Mouse (Mus musculus) kidney, embryonic 14.5 days (tissue): Measurements from ENCODE around the gene Arrdc4. TPM values are rescaled to one million over a fixed set of nuclear protein-coding genes. Genes with fewer than 3 reads are reported as not detected.
A peak's percentile ranks its signal among the peaks of the same experiment; 100 is the strongest.

Experiments used
- ATAC-seq: fragments of 200-750 bp; cut with Nextera tagmentation; 2 replicates; pipeline ENCODE4 v1.8.0; 2017; ENCODE audit warnings: moderate number of reproducible peaks, mild to moderate bottlenecking, moderate TSS enrichment, moderate library complexity; ENCODE audit not compliant: low FRiP score, low TSS enrichment
- H3K27ac ChIP-seq: fragments of 300-500 bp; sonication (generic); 2 replicates; pipeline ENCODE4 v1.5.1; 2014; ENCODE audit warnings: low read depth, mild to moderate bottlenecking, low read length, moderate library complexity, mixed read lengths
- H3K27me3 ChIP-seq: fragments of 300-500 bp; sonication (generic); 2 replicates; pipeline ENCODE4 v1.6.1; 2014; ENCODE audit warnings: mild to moderate bottlenecking, low read length; ENCODE audit not compliant: control insufficient read depth, insufficient read depth
- H3K36me3 ChIP-seq: fragments of 300-500 bp; sonication (generic); 2 replicates; pipeline ENCODE4 v1.6.1; 2014; ENCODE audit warnings: low read length, mixed read lengths; ENCODE audit not compliant: control insufficient read depth, insufficient read depth
- H3K4me1 ChIP-seq: fragments of 300-500 bp; sonication (generic); 2 replicates; pipeline ENCODE4 v1.6.1; 2014; ENCODE audit warnings: low read length, mixed read lengths; ENCODE audit not compliant: control insufficient read depth, insufficient read depth
- H3K4me2 ChIP-seq: fragments of 300-500 bp; sonication (generic); replicated peaks from 2 replicates; pipeline ENCODE4 v1.6.1; 2014; ENCODE audit warnings: low read depth, mild to moderate bottlenecking, low read length
- H3K4me3 ChIP-seq: fragments of 300-500 bp; sonication (generic); 2 replicates; pipeline ENCODE4 v1.5.1; 2014; ENCODE audit warnings: mild to moderate bottlenecking, low read length
- H3K9ac ChIP-seq: fragments of 300-500 bp; sonication (generic); 2 replicates; pipeline ENCODE4 v1.6.1; 2014; ENCODE audit warnings: low read depth, mild to moderate bottlenecking, low read length, moderate library complexity
- H3K9me3 ChIP-seq: fragments of 300-500 bp; sonication (generic); 2 replicates; pipeline ENCODE4 v1.6.1; 2016; ENCODE audit warnings: low read length; ENCODE audit not compliant: control insufficient read depth
- WGBS: fragments of 180-500 bp; shearing (Covaris S2); extraction: QIAGEN DNeasy Blood & Tissue Kit; methylation state at CpG from one replicate; pipeline ENCODE4 v1.1.7; 2014; 5-methylcytosine and 5-hydroxymethylcytosine counted together
- polyA plus RNA-seq: library from polyadenylated mRNA; unstranded; fragments of >200 nt; fragmentation: Nextera tagmentation; extraction: Ambion mirVana; gene quantifications from 2 replicates; pipeline ENCODE4 v1.2.1, GENCODE M21; 2014

The Arrdc4 gene
- polyA plus RNA-seq, 1 experiment from 2014 or later, result 35.2 TPM

DNA sequence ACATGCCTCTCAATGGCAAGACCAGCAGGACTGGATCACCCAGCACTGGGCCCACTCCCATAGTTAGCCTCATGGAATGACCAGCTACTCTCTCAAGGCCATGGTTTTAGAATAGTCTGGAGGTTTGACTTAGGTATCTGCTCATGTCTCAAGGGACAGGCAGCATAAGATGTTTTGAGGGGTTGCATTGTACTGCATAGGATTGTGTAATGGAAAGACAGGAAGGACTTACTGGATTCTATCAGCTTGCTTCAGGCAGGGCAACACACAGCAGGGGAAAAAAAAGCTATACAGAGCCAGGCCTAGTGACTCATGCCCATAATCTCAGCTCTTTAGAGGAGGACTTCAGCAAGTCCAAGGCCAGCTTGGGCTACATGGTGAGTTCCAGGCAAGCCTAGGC lies 31.1 kb downstream of the Arrdc4 start:
- Histone ChIP-seq H3K9me3 (no peaks in the 10 kb centered on the region), H3K4me1 (no peaks in the 10 kb centered on the region), H3K9ac (no peak overlapping the region), H3K4me3 (no peak overlapping the region), H3K4me2 (no peak overlapping the region), H3K27me3 (no peaks in the 10 kb centered on the region), H3K27ac (no peak overlapping the region), H3K36me3 (no peaks in the 10 kb centered on the region)
- 0 out of 2 replicates have a peak, but pooled peaks have one; percentile 12 for ATAC-seq

DNA sequence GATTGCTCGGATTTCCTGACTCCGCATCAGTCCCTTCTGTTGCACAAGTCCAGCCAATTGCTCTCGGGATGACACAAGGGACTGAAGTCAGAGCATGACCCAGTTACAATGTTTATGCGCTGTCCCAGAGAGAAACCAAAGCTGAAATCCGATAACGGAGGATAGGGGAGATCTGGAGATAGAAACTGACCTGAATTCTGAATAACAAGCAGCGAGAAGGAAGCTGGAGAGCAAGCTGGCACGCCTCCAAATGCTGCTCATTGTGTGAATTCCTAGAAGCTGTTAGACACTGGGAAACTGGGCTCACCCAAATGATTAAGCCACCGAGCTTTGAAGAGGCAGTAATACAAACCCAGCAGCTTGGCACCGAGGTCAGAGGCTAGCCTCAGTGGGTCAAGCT lies 31.5 kb downstream of the Arrdc4 start:
- Histone ChIP-seq H3K4me3 (no peak overlapping the region), H3K9me3 (no peaks in the 10 kb centered on the region), H3K27me3 (no peaks in the 10 kb centered on the region), H3K9ac (no peak overlapping the region), H3K36me3 (no peaks in the 10 kb centered on the region), H3K4me2 (peak overlapping the region; percentile 29; the same call in 1 of the 2 replicates), H3K4me1 (no peaks in the 10 kb centered on the region), H3K27ac (no peak overlapping the region)
- WGBS, result 17% methylated on average over 10 of the region's 10 CpGs
- ATAC-seq, result 0 out of 2 replicates have a peak, but pooled peaks have one; percentile 32

DNA sequence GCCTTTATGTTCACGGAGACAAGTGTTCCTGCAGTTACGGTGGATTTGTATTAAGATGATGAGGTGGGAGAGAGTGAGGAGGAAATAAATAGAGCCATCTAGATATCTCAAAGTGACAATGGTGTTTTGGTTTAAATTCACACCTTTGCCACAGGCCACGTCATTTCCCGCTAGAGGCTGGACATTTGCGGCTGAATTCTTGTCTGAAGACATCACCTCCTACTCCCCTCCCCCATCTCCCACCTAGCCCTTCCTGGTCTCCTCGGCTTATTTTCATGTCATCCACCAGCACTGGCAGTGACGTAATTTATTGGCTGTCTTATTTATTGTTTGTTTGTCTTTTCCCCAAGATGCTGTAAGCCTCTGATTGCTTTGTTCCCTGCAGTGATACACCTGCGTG lies 32.1 kb downstream of the Arrdc4 start:
- ATAC-seq, result no peak
- H3K4me2 ChIP-seq, result no peak overlapping the region
- 60% methylated on average over 8 of the region's 8 CpGs for WGBS

DNA sequence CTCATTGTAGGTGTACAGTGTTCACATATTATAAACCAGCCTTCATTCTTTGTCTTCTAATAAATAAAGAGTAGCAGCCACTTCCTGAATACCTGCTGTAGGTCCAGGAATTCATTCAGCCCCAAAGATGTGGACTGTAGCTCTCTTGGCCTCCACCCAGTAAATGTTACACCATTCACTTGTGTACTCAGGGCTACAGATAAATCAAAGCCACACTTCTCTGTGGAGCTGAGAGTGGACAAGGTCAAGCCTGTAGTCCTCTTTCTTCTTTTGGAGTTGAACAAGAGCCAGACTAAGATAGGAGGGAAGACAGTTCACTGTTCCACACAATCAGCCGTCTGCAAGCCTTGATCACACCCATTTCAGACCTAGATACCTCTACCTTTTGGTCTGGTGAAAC lies 36.1 kb downstream of the Arrdc4 start:
- 71% methylated on average over 1 of the region's 1 CpGs for WGBS
- Histone ChIP-seq H3K4me3 (no peak overlapping the region), H3K27ac (no peak overlapping the region), H3K9ac (no peak overlapping the region), H3K27me3 (no peaks in the 10 kb centered on the region), H3K9me3 (no peaks in the 10 kb centered on the region), H3K36me3 (no peaks in the 10 kb centered on the region), H3K4me2 (no peak overlapping the region), H3K4me1 (no peaks in the 10 kb centered on the region)
- no peak for ATAC-seq

More for the DNA sequence above, 32.1 kb downstream of the Arrdc4 start:
- Histone ChIP-seq H3K27me3 (no peaks in the 10 kb centered on the region), H3K4me1 (no peaks in the 10 kb centered on the region), H3K27ac (no peak overlapping the region), H3K9me3 (no peaks in the 10 kb centered on the region), H3K36me3 (no peaks in the 10 kb centered on the region), H3K9ac (no peak overlapping the region), H3K4me3 (no peak overlapping the region)

DNA sequence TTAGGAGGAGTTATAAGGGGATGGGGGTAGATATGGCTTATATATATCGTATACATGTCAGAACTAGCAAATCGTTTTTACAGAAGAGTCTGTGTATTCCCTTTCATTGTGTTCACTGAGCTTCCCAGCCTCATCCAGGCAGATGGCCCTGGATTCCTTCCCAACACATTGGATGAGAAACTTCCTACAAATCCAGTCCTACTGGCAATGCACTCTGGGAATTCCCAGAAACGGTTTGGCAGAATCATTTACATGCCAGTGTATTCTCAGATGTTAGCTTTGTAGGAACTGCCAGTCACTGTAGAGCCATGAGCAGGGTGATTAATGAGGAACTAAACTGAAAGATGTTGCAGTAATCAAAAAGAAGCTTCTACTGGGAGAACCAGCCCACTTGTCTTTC lies 36.6 kb downstream of the Arrdc4 start:
- Histone ChIP-seq H3K4me1 (no peaks in the 10 kb centered on the region), H3K4me3 (no peak overlapping the region), H3K9ac (no peak overlapping the region), H3K9me3 (no peaks in the 10 kb centered on the region), H3K27ac (no peak overlapping the region), H3K4me2 (no peak overlapping the region), H3K27me3 (no peaks in the 10 kb centered on the region), H3K36me3 (no peaks in the 10 kb centered on the region)
- 84% methylated on average over 3 of the region's 3 CpGs for WGBS
- ATAC-seq, result no peak

DNA sequence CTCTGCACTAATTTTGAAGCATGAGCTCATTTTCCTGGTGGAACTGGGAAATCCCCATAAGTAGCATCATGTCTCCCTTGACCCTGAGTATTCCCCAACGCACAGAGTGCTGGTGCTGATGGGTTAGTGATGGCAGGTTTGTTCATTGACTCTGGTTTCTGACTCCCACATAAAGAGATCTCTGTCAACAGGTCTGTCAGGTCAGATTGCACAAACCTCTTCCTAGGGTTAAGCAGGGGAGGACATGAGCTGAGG lies 39.8 kb downstream of the Arrdc4 start:
- Histone ChIP-seq H3K27me3 (no peaks in the 10 kb centered on the region), H3K9me3 (no peaks in the 10 kb centered on the region), H3K27ac (no peak overlapping the region), H3K36me3 (no peaks in the 10 kb centered on the region), H3K4me3 (no peak overlapping the region), H3K4me1 (no peaks in the 10 kb centered on the region), H3K4me2 (no peak overlapping the region), H3K9ac (no peak overlapping the region)
- WGBS, result 56% methylated on average over 1 of the region's 1 CpGs
- ATAC-seq, result no peak

DNA sequence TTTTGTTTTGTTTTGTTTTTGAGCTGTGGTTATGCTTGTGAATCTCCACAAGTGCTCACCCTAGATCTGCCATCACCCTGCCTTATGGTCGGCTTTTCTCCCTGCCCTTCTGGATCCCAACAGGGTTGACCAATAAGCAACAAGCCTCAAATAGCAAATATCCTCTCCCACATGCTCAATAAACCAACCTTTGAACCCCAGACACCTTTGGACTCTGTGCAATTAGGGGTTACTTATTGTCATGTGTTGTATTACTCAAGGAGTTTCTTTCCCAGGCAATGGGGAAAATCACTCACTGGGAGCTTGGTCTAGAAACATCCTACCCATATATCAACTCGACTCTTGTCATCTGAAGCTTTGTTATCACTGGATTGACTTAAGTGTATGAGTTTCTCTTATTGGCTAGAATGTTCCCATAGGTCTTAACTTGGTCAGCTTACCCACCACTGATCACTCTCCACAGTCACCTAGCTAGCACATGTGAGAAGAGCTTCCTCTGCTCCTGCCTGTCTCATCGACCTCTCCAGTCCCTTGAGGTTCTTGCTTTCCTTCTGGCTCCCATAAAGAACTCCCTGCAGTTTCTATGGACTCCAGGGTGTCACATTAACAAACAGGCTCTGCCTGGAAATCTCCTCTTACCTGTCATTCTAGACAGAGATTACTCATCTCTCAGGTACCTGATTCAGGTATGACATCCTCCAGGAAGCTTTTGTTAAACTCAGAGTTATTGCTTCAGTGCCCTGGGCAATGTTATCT lies 40.3 kb downstream of the Arrdc4 start:
- no peak overlapping the region for H3K27ac ChIP-seq
- WGBS, result 78% methylated on average over 3 of the region's 3 CpGs
- H3K4me3 ChIP-seq, result no peak overlapping the region
- H3K27me3 ChIP-seq, result no peaks in the 10 kb centered on the region
- no peak overlapping the region for H3K4me2 ChIP-seq
- H3K4me1 ChIP-seq, result no peaks in the 10 kb centered on the region
- no peak for ATAC-seq
- no peak overlapping the region for H3K9ac ChIP-seq
- H3K36me3 ChIP-seq, result no peaks in the 10 kb centered on the region
- no peaks in the 10 kb centered on the region for H3K9me3 ChIP-seq

DNA sequence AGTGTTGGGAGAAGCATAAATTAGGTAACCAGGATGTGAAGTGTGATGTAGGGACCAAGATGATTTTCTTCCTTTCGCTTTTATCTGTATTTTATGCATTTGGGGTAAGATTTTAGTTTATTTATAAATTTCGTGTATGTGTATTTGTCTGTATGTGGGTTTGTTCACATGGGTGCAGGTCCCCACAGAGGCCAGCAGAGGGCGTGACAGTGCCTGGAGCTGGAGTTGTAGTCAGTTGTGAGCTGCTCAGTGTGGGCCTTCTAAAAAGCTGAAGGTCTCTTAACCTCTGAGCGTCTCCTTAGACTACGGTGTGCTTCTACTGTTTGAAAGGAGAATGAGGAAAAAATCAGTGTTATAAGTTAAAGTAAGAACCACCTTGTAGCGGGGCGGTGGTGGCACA lies 43.9 kb downstream of the Arrdc4 start:
- WGBS, result 92% methylated on average over 7 of the region's 7 CpGs

DNA sequence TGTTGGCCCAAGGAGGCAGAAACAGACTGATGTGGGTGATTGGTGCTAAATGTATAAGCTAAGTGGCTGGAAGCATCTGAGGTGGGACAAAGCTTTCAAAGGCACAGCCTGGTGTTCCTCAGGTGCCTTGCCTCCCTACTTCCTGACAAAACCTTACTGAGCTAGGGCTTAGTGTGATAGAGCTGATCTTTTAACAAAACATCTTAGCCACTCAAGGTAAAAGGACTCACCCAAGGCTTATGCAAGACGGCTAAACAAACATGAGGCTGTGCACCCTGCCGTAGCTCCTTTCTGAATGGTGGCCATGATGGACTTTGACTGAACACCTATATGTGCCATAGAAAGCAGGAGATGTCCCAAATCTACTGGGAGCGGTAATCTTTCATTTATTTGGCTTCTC lies 51.7 kb downstream of the Arrdc4 start:
- no peak overlapping the region for H3K27ac ChIP-seq
- H3K4me1 ChIP-seq, result no peaks in the 10 kb centered on the region
- ATAC-seq, result no peak
- H3K36me3 ChIP-seq, result no peaks in the 10 kb centered on the region
- H3K27me3 ChIP-seq, result no peaks in the 10 kb centered on the region
- no peak overlapping the region for H3K9ac ChIP-seq
- no peaks in the 10 kb centered on the region for H3K9me3 ChIP-seq
- H3K4me3 ChIP-seq, result no peak overlapping the region
- 89% methylated on average over 3 of the region's 3 CpGs for WGBS
- no peak overlapping the region for H3K4me2 ChIP-seq

More for the DNA sequence above, 43.9 kb downstream of the Arrdc4 start:
- Histone ChIP-seq H3K27me3 (no peaks in the 10 kb centered on the region), H3K4me1 (no peaks in the 10 kb centered on the region), H3K4me2 (no peak overlapping the region), H3K4me3 (no peak overlapping the region), H3K36me3 (no peaks in the 10 kb centered on the region), H3K9me3 (no peaks in the 10 kb centered on the region), H3K9ac (no peak overlapping the region), H3K27ac (no peak overlapping the region)
- no peak for ATAC-seq
